ENCODE assay signal across 25 mouse cellular contexts in the genomic region with DNA sequence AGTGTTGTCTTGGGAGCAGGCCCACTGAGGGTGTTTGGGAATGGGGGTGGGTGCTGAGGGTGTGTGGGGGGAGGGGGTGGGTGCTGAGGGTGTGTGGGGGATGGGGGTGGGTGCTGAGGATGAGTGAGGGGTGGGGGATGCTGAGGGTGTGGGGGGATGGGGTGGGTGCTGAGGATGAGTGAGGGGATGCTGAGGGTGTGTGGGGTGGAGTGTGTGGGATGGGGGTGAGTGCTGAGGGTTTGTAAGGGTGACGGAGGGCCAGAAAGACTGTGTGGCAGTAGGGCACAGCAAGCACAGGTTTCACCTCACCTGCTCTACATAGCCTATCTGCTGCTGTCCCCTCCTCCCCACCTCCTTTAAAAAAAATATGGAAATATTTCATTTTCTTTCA.
DNase-seq lines count a peak whose midpoint lies in the region; ATAC-seq and TF ChIP-seq lines count a peak whose summit lies in the region.
"Had no signal": no experiment of that assay in that cellular context is flagged by ENCODE, and none has a peak within 500 bp of the region (broad histone marks: within the 10 kb centered on the region; RNA-seq: fewer than 3 reads in every experiment).

No protein-coding gene starts in this region.

- H3K4me1 ChIP-seq in heart, embryonic 11.5 days (ENCODE audit: control insufficient read depth, insufficient read depth, low read length), result 0 out of 2 replicates have a peak, but pooled peaks cover 3% of the 10 kb centered on the region
- no peaks in the 10 kb centered on the region for H3K4me1 ChIP-seq in kidney, postnatal 0 days (replicated peaks; ENCODE audit: insufficient read depth, low read length)
- H3K4me1 ChIP-seq in kidney, embryonic 14.5 days (ENCODE audit: control insufficient read depth, insufficient read depth, low read length), result no peaks in the 10 kb centered on the region; the same call in 1 of the 2 replicates
- no peaks in the 10 kb centered on the region for H3K4me1 ChIP-seq in midbrain, embryonic 11.5 days (ENCODE audit: control insufficient read depth, insufficient read depth, low read length)
- H3K4me1 ChIP-seq in midbrain, embryonic 15.5 days, result no peaks in the 10 kb centered on the region
- H3K4me1 ChIP-seq: forebrain, embryonic 12.5 days had no signal

- no peaks in the 10 kb centered on the region for H3K9me3 ChIP-seq in heart, embryonic 11.5 days (replicated peaks; ENCODE audit: control insufficient read depth, low read length)
- no peaks in the 10 kb centered on the region for H3K9me3 ChIP-seq in kidney, postnatal 0 days (replicated peaks; ENCODE audit: low read length)
- H3K9me3 ChIP-seq in kidney, embryonic 14.5 days (ENCODE audit: control insufficient read depth, low read length), result no peaks in the 10 kb centered on the region
- no peaks in the 10 kb centered on the region for H3K9me3 ChIP-seq in midbrain, embryonic 11.5 days (ENCODE audit: control insufficient read depth, low read length)
- H3K9me3 ChIP-seq in midbrain, embryonic 15.5 days, result no peaks in the 10 kb centered on the region
- H3K9me3 ChIP-seq: embryonic facial prominence, embryonic 12.5 days; embryonic facial prominence, embryonic 15.5 days; forebrain, embryonic 12.5 days; G1E had no signal

- no peak for TF ChIP-seq CTCF in kidney, postnatal 0 days (IDR thresholded peaks at IDR 0.05; ENCODE audit: low read depth)

- H3K4me3 ChIP-seq in heart, embryonic 11.5 days (ENCODE audit: low read depth, low read length), result no peak overlapping the region
- H3K4me3 ChIP-seq in kidney, postnatal 0 days (replicated peaks; ENCODE audit: low read depth, low read length), result no peak overlapping the region
- no peak overlapping the region for H3K4me3 ChIP-seq in kidney, embryonic 14.5 days (ENCODE audit: low read length)
- no peak overlapping the region for H3K4me3 ChIP-seq in midbrain, embryonic 11.5 days (ENCODE audit: low read depth, low read length)
- no peak overlapping the region for H3K4me3 ChIP-seq in midbrain, embryonic 15.5 days
- H3K4me3 ChIP-seq: embryonic facial prominence, embryonic 12.5 days; embryonic facial prominence, embryonic 15.5 days; forebrain, embryonic 12.5 days had no signal

- peak; percentile 55 for DNase-seq in heart, adult 11 months
- DNase-seq in kidney, postnatal 0 days (ENCODE audit: low spot score), result no peak
- no peak for DNase-seq in midbrain, embryonic 11.5 days (ENCODE audit: low spot score, missing footprints)
- DNase-seq: adrenal gland, postnatal 10 days; adrenal gland, postnatal 36 days; B cell, adult 2 months; cerebellum, adult 18-20 months; cerebellum, adult 9-10 months; cerebellum, postnatal 14 days; gastrocnemius, postnatal 10 days; gastrocnemius, postnatal 36 days had no signal

- H3K4me2 ChIP-seq in heart, embryonic 11.5 days, result no peak overlapping the region
- H3K4me2 ChIP-seq in kidney, postnatal 0 days (ENCODE audit: low read length), result no peak overlapping the region
- no peak overlapping the region for H3K4me2 ChIP-seq in kidney, embryonic 14.5 days (replicated peaks; ENCODE audit: low read depth, low read length)
- H3K4me2 ChIP-seq in midbrain, embryonic 11.5 days, result no peak overlapping the region
- no peak overlapping the region for H3K4me2 ChIP-seq in midbrain, embryonic 15.5 days
- H3K4me2 ChIP-seq: embryonic facial prominence, embryonic 12.5 days; embryonic facial prominence, embryonic 15.5 days; forebrain, embryonic 12.5 days; hindbrain, embryonic 14.5 days had no signal

- H3K27me3 ChIP-seq in heart, embryonic 11.5 days (ENCODE audit: control insufficient read depth, insufficient read depth, low read length), result no peaks in the 10 kb centered on the region
- no peaks in the 10 kb centered on the region for H3K27me3 ChIP-seq in kidney, postnatal 0 days (ENCODE audit: insufficient read depth, low read length)
- no peaks in the 10 kb centered on the region for H3K27me3 ChIP-seq in kidney, embryonic 14.5 days (ENCODE audit: control insufficient read depth, insufficient read depth, low read length)
- H3K27me3 ChIP-seq in midbrain, embryonic 11.5 days (ENCODE audit: control insufficient read depth, insufficient read depth, low read length), result no peaks in the 10 kb centered on the region; the same call in 1 of the 2 replicates
- H3K27me3 ChIP-seq in midbrain, embryonic 15.5 days (replicated peaks), result no peaks in the 10 kb centered on the region
- H3K27me3 ChIP-seq: CH12.LX; embryonic facial prominence, embryonic 12.5 days; embryonic facial prominence, embryonic 15.5 days; forebrain, embryonic 12.5 days; Patski had no signal

- H3K27ac ChIP-seq in heart, embryonic 11.5 days (ENCODE audit: low read depth, low read length), result no peak overlapping the region
- H3K27ac ChIP-seq in kidney, postnatal 0 days, result no peak overlapping the region
- no peak overlapping the region for H3K27ac ChIP-seq in kidney, embryonic 14.5 days (ENCODE audit: low read depth, low read length)
- no peak overlapping the region for H3K27ac ChIP-seq in midbrain, embryonic 11.5 days (ENCODE audit: low read depth, low read length)
- H3K27ac ChIP-seq in midbrain, embryonic 15.5 days, result no peak overlapping the region
- H3K27ac ChIP-seq: embryonic facial prominence, embryonic 12.5 days; embryonic facial prominence, embryonic 15.5 days; forebrain, embryonic 12.5 days; hindbrain, embryonic 14.5 days; hindbrain, postnatal 0 days had no signal

- 77% methylated on average over 1 of the region's 1 CpGs for WGBS in heart, embryonic 11.5 days (ENCODE audit: insufficient replicate concordance)
- WGBS in kidney, postnatal 0 days, result 90% methylated on average over 1 of the region's 1 CpGs
- WGBS in kidney, embryonic 14.5 days, result 79% methylated on average over 1 of the region's 1 CpGs
- 58% methylated on average over 1 of the region's 1 CpGs for WGBS in midbrain, embryonic 11.5 days
- 93% methylated on average over 1 of the region's 1 CpGs for whole genome bisulfite sequencing in midbrain, embryonic 15.5 days

- no peak overlapping the region for H3K9ac ChIP-seq in heart, embryonic 11.5 days (ENCODE audit: low read depth, low read length)
- no peak overlapping the region for H3K9ac ChIP-seq in kidney, postnatal 0 days (ENCODE audit: low read depth, low read length)
- no peak overlapping the region for H3K9ac ChIP-seq in kidney, embryonic 14.5 days (ENCODE audit: low read depth, low read length)
- H3K9ac ChIP-seq in midbrain, embryonic 11.5 days (ENCODE audit: low read length), result no peak overlapping the region
- no peak overlapping the region for H3K9ac ChIP-seq in midbrain, embryonic 15.5 days
- H3K9ac ChIP-seq: embryonic facial prominence, embryonic 12.5 days; embryonic facial prominence, embryonic 15.5 days; forebrain, embryonic 12.5 days; hindbrain, embryonic 14.5 days had no signal

- ATAC-seq in heart, embryonic 11.5 days (replicated peaks; ENCODE audit: insufficient number of reproducible peaks, low FRiP score, low TSS enrichment), result no peak
- ATAC-seq in kidney, postnatal 0 days (replicated peaks; ENCODE audit: low FRiP score, low read depth), result peak; percentile 33; the same call in 1 of the 2 replicates
- no peak for ATAC-seq in kidney, embryonic 14.5 days (ENCODE audit: low FRiP score, low TSS enrichment)
- ATAC-seq in midbrain, embryonic 11.5 days (ENCODE audit: low FRiP score), result peak; percentile 55; the same call in 1 of the 2 replicates
- ATAC-seq in midbrain, embryonic 15.5 days (replicated peaks), result no peak
- ATAC-seq: forebrain, embryonic 16.5 days; inflammation-experienced regulatory T-cells, adult 6 months; intestine, embryonic 16.5 days had no signal

- no peaks in the 10 kb centered on the region for H3K36me3 ChIP-seq in heart, embryonic 11.5 days (ENCODE audit: control insufficient read depth, insufficient read depth, low read length)
- H3K36me3 ChIP-seq in kidney, postnatal 0 days (ENCODE audit: insufficient read depth, low read length), result no peaks in the 10 kb centered on the region
- no peaks in the 10 kb centered on the region for H3K36me3 ChIP-seq in kidney, embryonic 14.5 days (ENCODE audit: control insufficient read depth, insufficient read depth, low read length)
- no peaks in the 10 kb centered on the region for H3K36me3 ChIP-seq in midbrain, embryonic 11.5 days (ENCODE audit: control insufficient read depth, insufficient read depth, low read length)
- no peaks in the 10 kb centered on the region for H3K36me3 ChIP-seq in midbrain, embryonic 15.5 days (replicated peaks)
- H3K36me3 ChIP-seq: embryonic facial prominence, embryonic 12.5 days; embryonic facial prominence, embryonic 15.5 days; forebrain, embryonic 12.5 days; G1E had no signal

Comparison
In these comparisons a context has a peak if more than half of its experiments do, and no peak if none do; other contexts are left out.
1. ATAC-seq: peak in kidney, postnatal 0 days (single experiment) and midbrain, embryonic 11.5 days (single experiment); none in heart, embryonic 11.5 days (single experiment), kidney, embryonic 14.5 days (single experiment) and midbrain, embryonic 15.5 days (single experiment).